Mouse (Mus musculus): ENCODE measurements around the gene Mbd6. TPM values are rescaled to one million over a fixed set of nuclear protein-coding genes. Genes with fewer than 3 reads are reported as not detected.

Mbd6 gene
- polyA plus RNA-seq (2012; rRNA removed) = 46.5 and 56.0 TPM in 2 replicates

GRCm38 (mm10) chr10:127288800-127289572 is at the start of gene Mbd6:
Mbd6 (minus strand) TSS chr10:127289018.

GRCm38 (mm10) chr10:127321621-127322020 is 32.8 kb upstream of the Mbd6 start, which contains the start of gene Arhgap9:
Arhgap9 (plus strand) TSS chr10:127321964.

GRCm38 (mm10) chr10:127311476-127312355 is 22.9 kb upstream of the Mbd6 start, which contains the start of gene Mars:
Mars (minus strand) TSS chr10:127311786.

GRCm38 (mm10) chr10:127266112-127267091 is 22.4 kb downstream of the Mbd6 start, which contains the start of gene Dctn2:
Dctn2 (plus strand) TSS chr10:127266368.

DNA sequence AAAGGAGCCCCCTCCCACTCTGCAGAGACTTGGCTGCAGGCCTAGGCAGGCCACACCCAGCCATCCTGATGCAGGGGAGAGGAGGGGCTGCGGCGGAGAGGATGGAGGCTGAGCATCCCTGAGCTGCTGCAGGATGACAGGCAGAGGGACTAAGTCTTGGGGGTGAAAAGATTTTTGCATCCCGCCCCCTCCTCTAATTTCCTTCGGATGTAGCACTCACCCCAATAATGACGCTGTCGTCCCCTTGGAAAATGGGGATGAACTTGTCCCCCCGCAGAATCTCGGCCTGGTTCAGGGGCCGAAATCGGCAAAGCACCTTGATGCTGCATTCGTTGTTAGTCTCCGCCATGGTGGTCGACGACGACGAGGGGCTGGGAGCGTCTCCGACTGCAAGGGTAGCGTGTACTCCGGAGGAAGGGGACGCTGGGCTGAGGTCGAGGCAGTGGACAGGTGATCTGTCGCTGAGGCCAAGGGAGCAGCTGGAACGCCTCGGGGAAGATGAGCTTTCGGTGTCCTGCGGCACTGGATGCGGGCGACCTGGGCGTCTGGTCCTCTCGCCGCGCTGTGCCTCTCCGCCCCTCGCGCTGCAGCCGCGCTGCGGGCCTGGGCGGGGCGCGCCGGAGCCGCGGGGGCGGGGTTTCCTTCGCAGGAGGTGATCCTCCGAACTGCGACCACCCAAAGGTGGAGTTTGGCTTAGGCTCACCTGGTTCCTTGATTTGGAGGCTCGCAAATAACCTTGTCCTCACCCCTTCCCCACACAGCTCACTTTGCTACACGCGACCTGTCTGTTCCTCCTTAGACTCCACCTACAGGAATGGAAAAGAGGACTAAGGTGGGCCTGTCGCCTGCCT is 26.0 kb downstream of the Mbd6 start, which contains the start of gene Kif5a:
Kif5a (minus strand) TSS at position 801 of the 851 bp plus-strand sequence.

Other genes with a start within 250 kb of the Mbd6 start
- 34.0 and 37.1 TPM in 2 replicates for gene Mettl1, start 247.6 kb downstream of the Mbd6 start, polyA plus RNA-seq (2012; rRNA removed)
- 0.25 and 0.45 TPM in 2 replicates for gene Eef1akmt3, start 247.5 kb downstream of the Mbd6 start, polyA plus RNA-seq (2012; rRNA removed)
- gene Cyp27b1, start 240.8 kb downstream of the Mbd6 start, polyA plus RNA-seq (2012; rRNA removed) = 0.24 and 0.43 TPM in 2 replicates
- gene March9, start 228.8 kb downstream of the Mbd6 start, polyA plus RNA-seq (2012; rRNA removed) = 10.7 and 11.8 TPM in 2 replicates
- gene Cdk4, start 225.5 kb downstream of the Mbd6 start, polyA plus RNA-seq (2012; rRNA removed) = 1,762 and 2,065 TPM in 2 replicates
- 83.8 and 112 TPM in 2 replicates for gene Tspan31, start 218.8 kb downstream of the Mbd6 start, polyA plus RNA-seq (2012; rRNA removed)
- 11.3 and 13.4 TPM in 2 replicates for gene Agap2, start 213.7 kb downstream of the Mbd6 start, polyA plus RNA-seq (2012; rRNA removed)
- gene Os9, start 167.9 kb downstream of the Mbd6 start, polyA plus RNA-seq (2012; rRNA removed) = 53.8 and 114 TPM in 2 replicates
- gene B4galnt1, start 123.8 kb downstream of the Mbd6 start, polyA plus RNA-seq (2012; rRNA removed) = 8.4 and 8.8 TPM in 2 replicates
- 2.6 and 4.2 TPM in 2 replicates for gene Slc26a10, start 108.4 kb downstream of the Mbd6 start, polyA plus RNA-seq (2012; rRNA removed)
- gene Arhgef25, start 98.9 kb downstream of the Mbd6 start, polyA plus RNA-seq (2012; rRNA removed) = 107 and 115 TPM in 2 replicates
- gene Dtx3, start 93.3 kb downstream of the Mbd6 start, polyA plus RNA-seq (2012; rRNA removed) = 237 and 284 TPM in 2 replicates
- gene Pip4k2c, start 77.4 kb downstream of the Mbd6 start, polyA plus RNA-seq (2012; rRNA removed) = 18.0 and 21.0 TPM in 2 replicates
- gene Kif5a, start 25.7 kb downstream of the Mbd6 start, polyA plus RNA-seq (2012; rRNA removed) = 36.0 and 44.4 TPM in 2 replicates
- 190 and 214 TPM in 2 replicates for gene Dctn2, start 22.6 kb downstream of the Mbd6 start, polyA plus RNA-seq (2012; rRNA removed)
- 90.4 and 101 TPM in 2 replicates for gene Mars, start 22.8 kb upstream of the Mbd6 start, polyA plus RNA-seq (2012; rRNA removed)
- 2.0 and 2.3 TPM in 2 replicates for gene Arhgap9, start 32.9 kb upstream of the Mbd6 start, polyA plus RNA-seq (2012; rRNA removed)
- gene Gli1, start 53.0 kb upstream of the Mbd6 start, polyA plus RNA-seq (2012; rRNA removed) = 26.1 and 42.2 TPM in 2 replicates
- 0.01 TPM in 1 of 2 replicates, not detected in the other for gene Inhbe, start 65.4 kb upstream of the Mbd6 start, polyA plus RNA-seq (2012; rRNA removed)
- gene Inhbc, start 81.4 kb upstream of the Mbd6 start, polyA plus RNA-seq (2012; rRNA removed) = 0.05 and 0.09 TPM in 2 replicates
- gene R3hdm2, start 91.3 kb upstream of the Mbd6 start, polyA plus RNA-seq (2012; rRNA removed) = 33.5 and 48.3 TPM in 2 replicates
- 7.8 and 12.2 TPM in 2 replicates for gene Stac3, start 212.7 kb upstream of the Mbd6 start, polyA plus RNA-seq (2012; rRNA removed)
- gene Ndufa4l2, start 225.9 kb upstream of the Mbd6 start, polyA plus RNA-seq (2012; rRNA removed) = 4.2 and 4.5 TPM in 2 replicates
- 94.7 and 99.4 TPM in 2 replicates for gene Shmt2, start 233.4 kb upstream of the Mbd6 start, polyA plus RNA-seq (2012; rRNA removed)
- 10.4 and 12.6 TPM in 2 replicates for gene Nxph4, start 245.5 kb upstream of the Mbd6 start, polyA plus RNA-seq (2012; rRNA removed)

All from central nervous system, embryonic 11.5 days (tissue).